18 mouse cellular contexts compared by ENCODE assay signal in genomic region chr3:121493997-121494421, GRCm38 (mm10). TPM values are rescaled to one million over a fixed set of nuclear protein-coding genes. Genes with fewer than 3 reads are reported as not detected.
DNase-seq lines count a peak whose midpoint lies in the region; ATAC-seq and TF ChIP-seq lines count a peak whose summit lies in the region.
"Had no signal": no experiment of that assay in that cellular context is flagged by ENCODE, and none has a peak within 500 bp of the region (broad histone marks: within the 10 kb centered on the region; RNA-seq: fewer than 3 reads in every experiment).

No protein-coding gene starts in this region.

- TF ChIP-seq POLR2A in small intestine, adult 2 months (IDR thresholded peaks at IDR 0.05; ENCODE audit: low read depth, low read length), result no peak

- H3K4me2 ChIP-seq in hindbrain, embryonic 12.5 days (replicated peaks), result no peak overlapping the region
- H3K4me2 ChIP-seq: embryonic facial prominence, embryonic 13.5 days; forebrain, embryonic 12.5 days; heart, embryonic 13.5 days; hindbrain, embryonic 13.5 days; stomach, embryonic 15.5 days had no signal

- no peaks in the 10 kb centered on the region for H3K9me3 ChIP-seq in hindbrain, embryonic 12.5 days (replicated peaks)
- H3K9me3 ChIP-seq: embryonic facial prominence, embryonic 13.5 days; forebrain, embryonic 12.5 days; heart, embryonic 13.5 days; hindbrain, embryonic 13.5 days; stomach, embryonic 15.5 days had no signal

- WGBS in small intestine, adult 2 months, result 67% methylated on average over 7 of the region's 7 CpGs
- 86% methylated on average over 7 of the region's 7 CpGs for WGBS in hindbrain, embryonic 12.5 days

- H3K4me3 ChIP-seq in small intestine, adult 2 months (ENCODE audit: low read depth, low read length), result peak overlapping the region; percentile 17; the same call in 1 of the 2 replicates
- H3K4me3 ChIP-seq in hindbrain, embryonic 12.5 days, result no peak overlapping the region
- H3K4me3 ChIP-seq: embryonic facial prominence, embryonic 13.5 days; forebrain, embryonic 12.5 days; heart, embryonic 13.5 days; hindbrain, embryonic 13.5 days; stomach, embryonic 15.5 days had no signal

- H3K27ac ChIP-seq in small intestine, adult 2 months (ENCODE audit: insufficient read depth, low read depth, low read length), result peak overlapping the region; percentile 30; the same call in 1 of the 2 replicates
- no peak overlapping the region for H3K27ac ChIP-seq in hindbrain, embryonic 12.5 days
- H3K27ac ChIP-seq: embryonic facial prominence, embryonic 13.5 days; forebrain, embryonic 12.5 days; heart, embryonic 13.5 days; hindbrain, embryonic 13.5 days; stomach, embryonic 15.5 days had no signal

- no peaks in the 10 kb centered on the region for H3K27me3 ChIP-seq in small intestine, adult 2 months (ENCODE audit: control insufficient read depth, insufficient read depth, low read length)
- H3K27me3 ChIP-seq in hindbrain, embryonic 12.5 days, result no peaks in the 10 kb centered on the region
- H3K27me3 ChIP-seq: embryonic facial prominence, embryonic 13.5 days; heart, embryonic 13.5 days; hindbrain, embryonic 13.5 days; Patski; stomach, embryonic 15.5 days had no signal

- H3K36me3 ChIP-seq in small intestine, adult 2 months (ENCODE audit: control insufficient read depth, insufficient read depth, low read length), result 0 out of 2 replicates have a peak, but pooled peaks cover 2% of the 10 kb centered on the region
- H3K36me3 ChIP-seq in hindbrain, embryonic 12.5 days, result no peaks in the 10 kb centered on the region
- H3K36me3 ChIP-seq: embryonic facial prominence, embryonic 13.5 days; forebrain, embryonic 12.5 days; heart, embryonic 13.5 days; hindbrain, embryonic 13.5 days; stomach, embryonic 15.5 days had no signal

- ATAC-seq in granulocyte monocyte progenitor cell, adult 5-6 weeks (replicated peaks; ENCODE audit: poor library complexity, severe bottlenecking), result 0 out of 2 replicates have a peak, but pooled peaks have one; percentile 35
- no peak for ATAC-seq in hindbrain, embryonic 12.5 days (ENCODE audit: low FRiP score)
- ATAC-seq: lung, postnatal 0 days; Patski had no signal

- H3K9ac ChIP-seq in hindbrain, embryonic 12.5 days, result no peak overlapping the region
- H3K9ac ChIP-seq: embryonic facial prominence, embryonic 13.5 days; forebrain, embryonic 12.5 days; heart, embryonic 13.5 days; hindbrain, embryonic 13.5 days; stomach, embryonic 15.5 days had no signal

- TF ChIP-seq CTCF in small intestine, adult 2 months (IDR thresholded peaks at IDR 0.05; ENCODE audit: extremely low read depth, insufficient read length, insufficient replicate concordance, low read depth, low read length), result no peak

- H3K4me1 ChIP-seq in small intestine, adult 2 months (ENCODE audit: control insufficient read depth, insufficient read depth, insufficient read length, low read length), result no peaks in the 10 kb centered on the region
- H3K4me1 ChIP-seq in hindbrain, embryonic 12.5 days, result peaks cover 19% of the 10 kb centered on the region

- DNase-seq in adrenal gland, adult 2 months, result peak; percentile 41
- DNase-seq in adrenal gland, adult 8-10 months, result no peak
- DNase-seq in thymus, postnatal 14 days, result peak; percentile 23
- DNase-seq in thymus, adult 18-20 months, result no peak
- DNase-seq in heart, adult 9 months (ENCODE audit: low spot score in 2 of 2), result no peak
- DNase-seq: cerebellum, adult 9-10 months; kidney, adult 18-20 months had no signal

RNA-seq across cellular contexts. Expression of gene Slc44a3, which starts 38.2 kb away (rescaled TPM):
- total RNA-seq in adrenal gland, adult 2 months (2021), result 10 to 100 TPM; 17.4 to 27.9 TPM
- polyA plus RNA-seq in adrenal gland, adult 2 months (2012; rRNA removed), result 6.1 and 8.9 TPM in 2 replicates
- 10 to 100 TPM; 23.9 to 28.2 (median 25.3) TPM for total RNA-seq in adrenal gland, adult 8-10 months (2022)
- not detected in 2 replicates for total RNA-seq in granulocyte monocyte progenitor cell, adult 5-6 weeks (2014; fragmentation: Nextera tagmentation)
- not detected in 2 replicates for total RNA-seq in granulocyte monocyte progenitor cell, adult 5-6 weeks (2017)
- polyA plus RNA-seq in small intestine, adult 2 months (2012; rRNA removed), result 4.6 and 5.9 TPM in 2 replicates
- 0.97 and 1.5 TPM in 2 replicates for polyA plus RNA-seq in hindbrain, embryonic 12.5 days (2016; fragmentation: Nextera tagmentation; extraction: Ambion mirVana)
- total RNA-seq: gastrocnemius, adult 18-20 months had no signal

Comparison
In these comparisons a context has a peak if more than half of its experiments do, and no peak if none do; other contexts are left out.
1. DNase-seq: peak in adrenal gland, adult 2 months (single experiment) and thymus, postnatal 14 days (single experiment); none in adrenal gland, adult 8-10 months (single experiment), thymus, adult 18-20 months (0 of 2) and heart, adult 9 months (0 of 2).
2. RNA of gene Slc44a3, which starts 38.2 kb away (total RNA-seq): 17.4 to 27.9 TPM in adrenal gland, adult 2 months and 23.9 to 28.2 TPM in adrenal gland, adult 8-10 months; not detected in granulocyte monocyte progenitor cell, adult 5-6 weeks; every median in the first group is over 10 times any median in the second.